Mouse (Mus musculus): ENCODE results near the gene Eftud2.

DNA sequence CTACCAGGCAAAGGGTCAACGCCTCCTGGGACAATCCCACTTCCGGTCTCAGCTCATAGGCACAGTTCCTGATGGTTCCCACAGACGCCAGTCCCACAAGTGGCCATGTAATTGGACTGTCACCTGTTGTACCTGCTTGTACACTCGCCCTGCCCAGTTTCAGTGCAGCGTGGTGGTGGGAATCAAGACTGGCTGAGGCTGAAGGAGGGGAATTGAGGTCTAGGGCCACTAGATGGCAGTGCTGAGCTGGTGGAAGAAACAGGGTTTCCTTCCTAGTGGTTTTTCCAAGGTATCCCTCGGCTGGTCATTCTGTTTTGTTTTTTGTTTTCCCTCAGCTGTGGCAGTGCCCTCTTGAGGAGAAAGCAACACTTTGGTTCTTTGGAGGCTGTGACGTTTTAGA, 20.0 kb upstream of the Eftud2 start, which contains the start of gene Gfap:
- TF ChIP-seq CTCF (IDR thresholded peaks at IDR 0.05; ENCODE audit: insufficient read depth, low read length) (peak; percentile 94), POLR2A (IDR thresholded peaks at IDR 0.05; ENCODE audit: borderline replicate concordance, extremely low read depth, low read depth, low read length) (no peak)

All from lung, adult 2 months (tissue).